In genomic region chr5:78921860-78922610, GRCm38 (mm10) we compare ENCODE assay signal across 23 mouse cellular contexts.
"Had no signal": no experiment of that assay in that cellular context is flagged by ENCODE, and none has a peak within 500 bp of the region (broad histone marks: within the 10 kb centered on the region; RNA-seq: fewer than 3 reads in every experiment).

No protein-coding gene starts in this region.

- H3K4me2 ChIP-seq: limb, embryonic 12.5 days; liver, embryonic 11.5 days; lung, embryonic 15.5 days; midbrain, embryonic 12.5 days; midbrain, embryonic 15.5 days; neural tube, embryonic 12.5 days; neural tube, embryonic 15.5 days had no signal

- DNase-seq: kidney, adult 18-20 months; kidney, postnatal 10 days; kidney, postnatal 36 days; layer of hippocampus, postnatal 36 days; liver, postnatal 0 days; lung, postnatal 10 days; lung, postnatal 4 days; right cerebral cortex, adult 18-20 months; right cerebral cortex, postnatal 14 days; right cerebral cortex, postnatal 4 days; thymus, adult 2 months; thymus, postnatal 14 days; thymus, postnatal 4 days had no signal

- H3K9ac ChIP-seq: limb, embryonic 12.5 days; liver, embryonic 14.5 days; liver, postnatal 0 days; lung, embryonic 15.5 days; midbrain, embryonic 12.5 days; midbrain, embryonic 15.5 days; neural tube, embryonic 12.5 days; neural tube, embryonic 15.5 days had no signal

- H3K36me3 ChIP-seq: limb, embryonic 12.5 days; lung, embryonic 15.5 days; midbrain, embryonic 12.5 days; midbrain, embryonic 15.5 days; neural tube, embryonic 12.5 days; neural tube, embryonic 15.5 days had no signal

- H3K9me3 ChIP-seq: limb, embryonic 12.5 days; lung, embryonic 15.5 days; midbrain, embryonic 12.5 days; midbrain, embryonic 15.5 days; neural tube, embryonic 12.5 days; neural tube, embryonic 15.5 days had no signal

- H3K27me3 ChIP-seq: limb, embryonic 12.5 days; lung, embryonic 15.5 days; midbrain, embryonic 12.5 days; midbrain, embryonic 15.5 days; neural tube, embryonic 12.5 days; neural tube, embryonic 15.5 days had no signal

- ATAC-seq: liver, postnatal 0 days; midbrain, embryonic 15.5 days had no signal

- H3K4me3 ChIP-seq: left cerebral cortex, adult 2 months; limb, embryonic 12.5 days; lung, embryonic 15.5 days; midbrain, embryonic 12.5 days; midbrain, embryonic 15.5 days; neural tube, embryonic 12.5 days; neural tube, embryonic 15.5 days had no signal

- H3K4me1 ChIP-seq: limb, embryonic 12.5 days; lung, embryonic 15.5 days; midbrain, embryonic 12.5 days; midbrain, embryonic 15.5 days; neural tube, embryonic 12.5 days; neural tube, embryonic 15.5 days had no signal

- H3K27ac ChIP-seq: left cerebral cortex, adult 2 months; limb, embryonic 12.5 days; liver, embryonic 14.5 days; lung, embryonic 15.5 days; midbrain, embryonic 12.5 days; midbrain, embryonic 15.5 days; neural tube, embryonic 12.5 days; neural tube, embryonic 15.5 days; stomach, postnatal 0 days had no signal
